Mouse (Mus musculus): ENCODE results near the gene Diras2.

- TF ChIP-seq POLR2A (IDR thresholded peaks at IDR 0.05; ENCODE audit: extremely low read depth, insufficient read depth, low read length) (no peak), CTCF (IDR thresholded peaks at IDR 0.05; ENCODE audit: low read depth, low read length) (no peak)
Observed at GRCm38 (mm10) chr13:52577939-52578338, 46.9 kb upstream of the Diras2 start.
